Mouse (Mus musculus): Measurements from ENCODE around the gene Odf3l1.

- TF ChIP-seq POLR2A (IDR thresholded peaks at IDR 0.05; ENCODE audit: borderline replicate concordance, extremely low read depth, low read depth, low read length) (no peak), CTCF (IDR thresholded peaks at IDR 0.05; ENCODE audit: insufficient read depth, low read length) (no peak)
These were observed 56.5 kb downstream of the Odf3l1 start for GRCm38 (mm10) chr9:56807990-56808389.
